Mouse (Mus musculus) hindbrain, embryonic 10.5 days (tissue): Measurements from ENCODE around the gene Atp6v1g3. TPM values are rescaled to one million over a fixed set of nuclear protein-coding genes. Genes with fewer than 3 reads are reported as not detected.

Experiments
- DNase-seq: peaks from one replicate; pipeline ENCODE4 v3.0.0-alpha.2; 2017; ENCODE audit warnings: low spot score
- H3K27ac ChIP-seq: fragments of 300-500 bp; sonication (generic); 2 replicates; pipeline ENCODE4 v1.5.1; 2016; ENCODE audit warnings: mild to moderate bottlenecking, moderate library complexity
- H3K27me3 ChIP-seq: fragments of 300-500 bp; sonication (generic); 2 replicates; pipeline ENCODE4 v1.6.1; 2016; ENCODE audit warnings: mild to moderate bottlenecking; ENCODE audit not compliant: poor library complexity, insufficient read depth, severe bottlenecking
- H3K36me3 ChIP-seq: fragments of 300-500 bp; sonication (generic); 2 replicates; pipeline ENCODE4 v1.6.1; 2016; ENCODE audit warnings: mild to moderate bottlenecking, moderate library complexity
- H3K4me1 ChIP-seq: fragments of 300-500 bp; sonication (generic); replicated peaks from 2 replicates; pipeline ENCODE4 v1.6.1; 2016; ENCODE audit warnings: mild to moderate bottlenecking
- H3K4me3 ChIP-seq: fragments of 300-500 bp; sonication (generic); 2 replicates; pipeline ENCODE4 v1.5.1; 2016; ENCODE audit warnings: mild to moderate bottlenecking, moderate library complexity
- H3K9me3 ChIP-seq: fragments of 300-500 bp; sonication (generic); 2 replicates; pipeline ENCODE4 v1.6.1; 2016; ENCODE audit warnings: mild to moderate bottlenecking, moderate library complexity
- WGBS: fragments of 180-500 bp; shearing (Covaris S2); methylation state at CpG from one replicate; pipeline ENCODE4 v1.1.7; 2016; 5-methylcytosine and 5-hydroxymethylcytosine counted together
- polyA plus RNA-seq: library from polyadenylated mRNA; unstranded; fragments of >200 nt; fragmentation: Nextera tagmentation; extraction: Ambion mirVana; gene quantifications from 2 replicates; pipeline ENCODE4 v1.2.1, GENCODE M21; 2016

Atp6v1g3 gene
- polyA plus RNA-seq, 1 experiment from 2014 or later: not detected

GRCm38 (mm10) chr1:138299576-138299975 is 26.0 kb downstream of the Atp6v1g3 start:
- H3K36me3 ChIP-seq: no peaks in the 10 kb centered on the region
- no peak overlapping the region for H3K4me3 ChIP-seq
- DNase-seq: no peak
- no peaks in the 10 kb centered on the region for H3K9me3 ChIP-seq
- no peaks in the 10 kb centered on the region for H3K4me1 ChIP-seq
- H3K27ac ChIP-seq: no peak overlapping the region
- no peaks in the 10 kb centered on the region for H3K27me3 ChIP-seq
- WGBS: 66% methylated on average over 4 of the region's 4 CpGs

GRCm38 (mm10) chr1:138301920-138302319 is 28.4 kb downstream of the Atp6v1g3 start:
- DNase-seq: no peak
- Histone ChIP-seq H3K4me1 (no peaks in the 10 kb centered on the region), H3K27me3 (no peaks in the 10 kb centered on the region), H3K9me3 (no peaks in the 10 kb centered on the region), H3K27ac (no peak overlapping the region), H3K36me3 (no peaks in the 10 kb centered on the region), H3K4me3 (no peak overlapping the region)
- 88% methylated on average over 5 of the region's 5 CpGs for WGBS

GRCm38 (mm10) chr1:138302756-138303155 is 29.2 kb downstream of the Atp6v1g3 start:
- no peak for DNase-seq
- Histone ChIP-seq H3K4me1 (no peaks in the 10 kb centered on the region), H3K9me3 (no peaks in the 10 kb centered on the region), H3K36me3 (no peaks in the 10 kb centered on the region), H3K4me3 (no peak overlapping the region), H3K27me3 (no peaks in the 10 kb centered on the region), H3K27ac (no peak overlapping the region)
- 88% methylated on average over 2 of the region's 2 CpGs for WGBS

GRCm38 (mm10) chr1:138303296-138303695 is 29.8 kb downstream of the Atp6v1g3 start:
- H3K4me3 ChIP-seq: no peak overlapping the region
- no peaks in the 10 kb centered on the region for H3K36me3 ChIP-seq
- H3K4me1 ChIP-seq: no peaks in the 10 kb centered on the region
- no peaks in the 10 kb centered on the region for H3K9me3 ChIP-seq
- 76% methylated on average over 1 of the region's 1 CpGs for WGBS
- DNase-seq: no peak
- no peaks in the 10 kb centered on the region for H3K27me3 ChIP-seq
- no peak overlapping the region for H3K27ac ChIP-seq

GRCm38 (mm10) chr1:138304141-138304915 is 30.8 kb downstream of the Atp6v1g3 start:
- no peak overlapping the region for H3K4me3 ChIP-seq
- peak overlapping the region; percentile 56; the same call in 1 of the 2 replicates for H3K27ac ChIP-seq
- 67% methylated on average over 8 of the region's 8 CpGs for WGBS
- no peak for DNase-seq
- no peaks in the 10 kb centered on the region for H3K4me1 ChIP-seq
- H3K36me3 ChIP-seq: no peaks in the 10 kb centered on the region
- H3K9me3 ChIP-seq: no peaks in the 10 kb centered on the region
- H3K27me3 ChIP-seq: no peaks in the 10 kb centered on the region

GRCm38 (mm10) chr1:138322657-138323056 is 49.1 kb downstream of the Atp6v1g3 start:
- 90% methylated on average over 3 of the region's 3 CpGs for WGBS
- Histone ChIP-seq H3K9me3 (no peaks in the 10 kb centered on the region), H3K36me3 (no peaks in the 10 kb centered on the region), H3K27me3 (0 out of 2 replicates have a peak, but pooled peaks cover 5% of the 10 kb centered on the region), H3K27ac (no peak overlapping the region), H3K4me1 (peaks cover 22% of the 10 kb centered on the region), H3K4me3 (no peak overlapping the region)
- no peak for DNase-seq

- Histone ChIP-seq H3K9me3 (no peaks in the 10 kb centered on the region), H3K4me3 (no peak overlapping the region), H3K27ac (no peak overlapping the region), H3K4me1 (peaks cover 22% of the 10 kb centered on the region), H3K27me3 (0 out of 2 replicates have a peak, but pooled peaks cover 8% of the 10 kb centered on the region), H3K36me3 (no peaks in the 10 kb centered on the region)
- no peak for DNase-seq
- WGBS: 86% methylated on average over 4 of the region's 4 CpGs
Observed at GRCm38 (mm10) chr1:138323076-138323630, 49.6 kb downstream of the Atp6v1g3 start.

GRCm38 (mm10) chr1:138326091-138326490 is 52.6 kb downstream of the Atp6v1g3 start:
- 0 out of 2 replicates have a peak, but pooled peaks cover 8% of the 10 kb centered on the region for H3K27me3 ChIP-seq
- H3K9me3 ChIP-seq: no peaks in the 10 kb centered on the region
- H3K4me1 ChIP-seq: peaks cover 25% of the 10 kb centered on the region
- H3K36me3 ChIP-seq: no peaks in the 10 kb centered on the region
- H3K27ac ChIP-seq: peak overlapping the region; percentile 3; the same call in 1 of the 2 replicates
- H3K4me3 ChIP-seq: no peak overlapping the region
- peak; percentile 50 for DNase-seq
- WGBS: 34% methylated on average over 4 of the region's 4 CpGs

- Histone ChIP-seq H3K27me3 (0 out of 2 replicates have a peak, but pooled peaks cover 8% of the 10 kb centered on the region), H3K36me3 (no peaks in the 10 kb centered on the region), H3K4me1 (peaks cover 25% of the 10 kb centered on the region), H3K4me3 (no peak overlapping the region), H3K9me3 (no peaks in the 10 kb centered on the region), H3K27ac (peak overlapping the region; percentile 75; the same call in 1 of the 2 replicates)
- DNase-seq: no peak
- WGBS: 26% methylated on average over 2 of the region's 2 CpGs
Observed at GRCm38 (mm10) chr1:138326566-138326965, 53.0 kb downstream of the Atp6v1g3 start.

GRCm38 (mm10) chr1:138327466-138328245 is 54.1 kb downstream of the Atp6v1g3 start:
- H3K27me3 ChIP-seq: 0 out of 2 replicates have a peak, but pooled peaks cover 8% of the 10 kb centered on the region
- no peak overlapping the region for H3K27ac ChIP-seq
- DNase-seq: no peak
- no peaks in the 10 kb centered on the region for H3K36me3 ChIP-seq
- H3K4me1 ChIP-seq: peaks cover 25% of the 10 kb centered on the region
- H3K4me3 ChIP-seq: no peak overlapping the region
- WGBS: 78% methylated on average over 18 of the region's 18 CpGs
- no peaks in the 10 kb centered on the region for H3K9me3 ChIP-seq

- no peaks in the 10 kb centered on the region for H3K36me3 ChIP-seq
- WGBS: 21% methylated on average over 12 of the region's 12 CpGs
- H3K9me3 ChIP-seq: no peaks in the 10 kb centered on the region
- DNase-seq: no peak
- H3K4me1 ChIP-seq: peaks cover 25% of the 10 kb centered on the region
- H3K27ac ChIP-seq: no peak overlapping the region
- H3K27me3 ChIP-seq: 0 out of 2 replicates have a peak, but pooled peaks cover 8% of the 10 kb centered on the region
- H3K4me3 ChIP-seq: no peak overlapping the region
Observed at GRCm38 (mm10) chr1:138328320-138328719, 54.8 kb downstream of the Atp6v1g3 start.

GRCm38 (mm10) chr1:138330556-138330955 is 57.0 kb downstream of the Atp6v1g3 start:
- WGBS: 94% methylated on average over 2 of the region's 2 CpGs
- Histone ChIP-seq H3K27ac (no peak overlapping the region), H3K4me3 (no peak overlapping the region), H3K9me3 (no peaks in the 10 kb centered on the region), H3K36me3 (no peaks in the 10 kb centered on the region), H3K4me1 (peaks cover 18% of the 10 kb centered on the region), H3K27me3 (0 out of 2 replicates have a peak, but pooled peaks cover 8% of the 10 kb centered on the region)
- DNase-seq: no peak
